Mouse (Mus musculus): ENCODE measurements around the gene Gltp.

Gene Gltp

DNA sequence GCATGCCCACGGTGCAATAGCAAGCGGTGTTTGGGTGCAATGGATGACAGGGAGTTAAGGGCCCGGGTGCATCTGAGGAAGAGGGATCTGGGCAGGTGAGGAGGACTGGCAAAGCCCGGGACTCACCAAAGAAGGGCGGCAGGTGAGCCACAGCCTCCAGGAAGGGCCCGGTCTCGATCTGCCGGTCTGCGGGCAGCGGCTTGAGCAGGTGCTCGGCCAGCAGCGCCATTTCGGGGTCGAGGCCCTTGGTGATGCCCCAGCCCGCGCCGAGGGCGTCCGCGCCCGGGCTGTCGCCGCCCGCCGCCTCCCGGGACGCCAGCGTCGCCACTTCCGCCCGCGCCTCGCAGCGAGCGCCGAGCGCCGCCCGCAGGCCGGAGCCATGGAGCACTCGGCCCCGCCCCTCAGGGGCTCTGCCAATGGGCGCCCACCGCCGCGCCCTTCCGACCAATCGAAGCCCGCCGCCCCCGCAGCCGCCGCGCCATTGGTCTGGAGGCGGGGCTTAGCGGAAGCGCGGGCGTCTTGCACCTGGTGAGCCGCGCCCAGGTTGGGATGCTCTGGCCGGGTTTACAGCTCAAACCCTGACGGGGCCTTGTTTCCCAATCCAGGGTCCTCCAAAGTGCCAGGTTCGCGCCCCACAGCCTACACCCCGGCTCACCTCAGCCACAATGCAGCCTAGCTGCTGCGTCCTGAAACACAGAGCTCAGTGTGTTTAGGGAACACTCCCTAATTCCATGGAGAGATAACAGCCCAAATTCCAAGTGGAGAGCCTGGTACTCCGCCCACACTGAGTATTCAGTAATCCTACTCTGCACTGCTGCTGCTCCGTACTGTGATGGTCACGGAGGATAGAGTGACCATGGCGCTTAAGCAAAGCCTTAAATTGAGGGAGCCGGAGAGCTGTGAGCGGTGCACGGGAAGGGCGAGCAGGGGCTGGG, at the start of gene Gltp:
TSS of gene Gltp (minus strand) at position 352 of the 935 bp plus-strand sequence.
- no peak for DNase-seq (ENCODE audit: extremely low read depth, low read depth, low spot score)

- DNase-seq (ENCODE audit: extremely low read depth, low read depth, low spot score): no peak
These were observed 48.0 kb upstream of the Gltp start for GRCm38 (mm10) chr5:114738707-114739241.

DNA sequence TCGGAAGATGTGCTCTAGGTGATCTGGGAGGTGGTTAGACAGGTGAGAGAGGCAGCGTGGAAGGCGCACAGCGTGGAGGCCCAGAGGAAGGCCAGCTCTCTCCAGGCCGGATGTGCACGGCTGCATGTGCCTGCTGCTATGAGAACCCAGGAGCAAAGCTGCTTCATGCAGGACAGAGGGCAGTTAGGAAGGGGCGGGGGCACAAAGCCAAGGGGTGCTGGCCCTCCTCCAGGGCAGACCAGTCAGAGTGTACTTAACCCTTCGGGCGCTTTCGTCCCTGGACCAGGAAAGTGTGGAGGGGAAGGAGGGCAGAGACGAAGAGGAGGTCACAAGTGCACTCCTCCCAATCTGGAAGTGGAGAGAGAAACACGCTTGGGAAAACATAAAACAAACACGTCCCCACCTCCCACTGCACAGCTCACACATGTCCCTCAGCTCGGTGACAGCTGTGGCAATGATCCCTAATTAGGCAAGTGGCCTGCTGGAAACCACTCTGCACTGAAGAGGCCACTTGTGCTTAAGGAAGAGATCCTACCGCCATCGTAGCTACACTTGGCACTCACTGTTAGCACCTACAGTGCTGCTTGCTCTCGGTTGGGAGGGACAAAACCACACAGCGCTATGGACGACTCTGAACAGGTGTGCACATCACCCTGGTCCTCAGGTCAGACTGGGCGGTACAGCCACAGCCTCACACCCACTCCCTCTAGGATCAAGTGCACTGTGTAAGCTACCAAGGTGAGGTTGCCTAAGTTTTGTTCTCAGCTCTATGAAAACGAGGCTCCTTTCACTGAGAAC, 46.5 kb upstream of the Gltp start:
- DNase-seq (ENCODE audit: extremely low read depth, low read depth, low spot score): peak; percentile 50

GRCm38 (mm10) chr5:114733606-114734005, 42.8 kb upstream of the Gltp start:
- no peak for DNase-seq (ENCODE audit: extremely low read depth, low read depth, low spot score)

GRCm38 (mm10) chr5:114731969-114732368, 41.2 kb upstream of the Gltp start:
- DNase-seq (ENCODE audit: extremely low read depth, low read depth, low spot score): no peak

- DNase-seq (ENCODE audit: extremely low read depth, low read depth, low spot score): no peak
These were observed 40.7 kb upstream of the Gltp start for GRCm38 (mm10) chr5:114731498-114731897.

GRCm38 (mm10) chr5:114730129-114730528, 39.3 kb upstream of the Gltp start:
- DNase-seq (ENCODE audit: extremely low read depth, low read depth, low spot score): no peak

GRCm38 (mm10) chr5:114728160-114728559, 37.4 kb upstream of the Gltp start:
- no peak for DNase-seq (ENCODE audit: extremely low read depth, low read depth, low spot score)

- DNase-seq (ENCODE audit: extremely low read depth, low read depth, low spot score): peak; percentile 72
These were observed 32.1 kb upstream of the Gltp start for GRCm38 (mm10) chr5:114722846-114723245.

GRCm38 (mm10) chr5:114721969-114722368, 31.2 kb upstream of the Gltp start:
- DNase-seq (ENCODE audit: extremely low read depth, low read depth, low spot score): no peak

DNA sequence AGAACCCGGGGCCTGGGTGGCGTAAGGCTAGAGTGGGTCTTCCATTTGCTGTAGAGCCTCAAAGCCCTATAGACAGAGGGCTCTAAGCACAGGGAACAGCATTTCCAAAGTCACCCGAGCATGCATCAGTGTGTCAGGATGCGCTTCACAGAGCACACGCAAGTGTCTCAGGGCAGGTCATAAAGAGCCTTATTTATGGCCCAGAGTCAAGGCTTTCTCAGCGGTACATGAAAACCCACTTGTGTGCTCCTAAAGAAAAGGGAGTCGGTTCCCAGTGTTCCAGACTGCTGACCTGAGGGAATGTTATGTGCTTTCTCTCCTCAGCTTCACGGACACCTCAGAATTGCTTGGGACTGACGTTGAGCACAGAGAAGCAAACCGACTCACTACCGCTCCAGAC, 30.0 kb upstream of the Gltp start:
- no peak for DNase-seq (ENCODE audit: extremely low read depth, low read depth, low spot score)

DNA sequence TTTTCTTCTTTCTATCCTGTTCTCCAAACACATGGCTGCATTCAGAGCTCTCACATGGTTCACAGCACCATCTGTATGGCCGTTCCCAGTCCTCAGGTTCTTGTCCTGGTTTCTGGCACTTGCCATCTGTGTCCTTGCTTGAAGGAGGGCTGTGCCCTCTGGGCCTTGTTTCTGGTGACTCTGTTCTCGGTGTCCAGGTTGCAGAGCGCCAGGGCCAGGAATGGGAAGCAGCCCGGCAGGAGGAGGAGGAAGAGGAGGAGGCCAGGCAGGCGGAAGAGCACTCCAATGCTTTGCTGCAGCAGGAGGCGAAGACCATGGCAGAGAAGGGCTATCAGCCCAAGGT, 29.1 kb upstream of the Gltp start:
- DNase-seq (ENCODE audit: extremely low read depth, low read depth, low spot score): no peak

DNA sequence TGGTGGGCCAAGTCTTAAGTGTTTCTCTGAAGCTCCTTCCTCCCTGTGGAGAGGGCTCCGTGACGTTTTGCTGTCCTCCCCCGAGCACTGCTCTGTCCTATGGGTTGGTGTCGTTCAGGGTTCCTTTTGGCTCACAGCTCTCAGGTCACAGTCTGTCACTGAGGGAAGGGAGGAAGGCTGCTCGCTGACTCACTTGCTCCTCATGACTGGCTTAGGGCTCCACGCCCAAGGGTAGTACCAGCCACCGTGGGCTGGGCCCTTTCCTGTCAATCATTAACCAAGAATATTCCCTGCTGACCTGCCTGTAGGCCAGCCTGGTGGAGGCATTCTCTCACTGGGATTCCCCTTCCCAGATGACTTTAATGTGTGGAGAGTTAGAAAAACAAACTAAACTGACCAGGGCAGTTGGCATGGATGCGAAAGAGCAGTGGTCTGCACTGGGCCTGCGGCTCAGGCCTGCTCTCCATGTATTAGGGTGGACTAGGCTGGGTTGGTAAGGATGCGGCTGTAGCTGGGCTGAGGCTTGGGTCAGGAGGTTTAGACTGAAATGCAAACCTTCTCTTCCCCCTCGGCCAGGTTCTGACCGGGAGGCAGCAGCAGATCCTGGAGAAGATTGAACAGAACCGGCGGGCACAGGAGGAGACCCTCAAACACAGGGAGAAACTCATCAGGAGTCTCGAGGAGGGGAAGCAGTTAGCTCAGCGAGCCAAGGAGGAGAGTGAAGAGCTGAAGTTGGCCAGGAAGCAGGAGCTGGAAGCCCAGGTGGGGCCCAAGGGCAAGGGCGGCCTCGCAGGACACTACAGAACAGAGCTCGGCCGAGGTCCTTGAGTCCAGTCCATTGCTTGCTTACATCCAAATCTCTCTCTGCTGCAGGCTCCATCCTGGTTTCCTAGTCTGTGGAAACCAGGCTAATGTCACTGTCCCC, 28.5 kb upstream of the Gltp start:
- no peak for DNase-seq (ENCODE audit: extremely low read depth, low read depth, low spot score)

DNA sequence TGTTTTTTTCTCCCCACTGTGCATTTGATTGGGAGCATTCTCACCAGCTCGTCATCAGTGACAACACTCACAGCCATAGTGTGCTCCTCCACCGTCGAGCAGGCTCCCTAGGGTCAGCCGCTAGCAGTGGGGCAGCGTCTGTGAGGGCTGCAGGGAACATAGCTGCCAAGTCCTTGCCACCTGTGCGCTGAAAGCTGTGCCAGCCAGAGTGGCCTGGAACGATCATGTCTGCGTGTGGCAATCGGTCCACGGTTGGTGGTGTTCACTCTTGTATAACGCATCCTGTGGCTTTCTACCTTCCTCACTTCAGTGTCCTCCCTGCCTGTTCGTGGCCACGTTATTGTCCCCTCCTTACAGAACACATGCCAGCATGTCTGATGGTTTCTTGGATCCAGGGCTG, 27.7 kb upstream of the Gltp start:
- DNase-seq (ENCODE audit: extremely low read depth, low read depth, low spot score): no peak

- DNase-seq (ENCODE audit: extremely low read depth, low read depth, low spot score): no peak
These were observed 27.2 kb upstream of the Gltp start for GRCm38 (mm10) chr5:114717937-114718336.

DNA sequence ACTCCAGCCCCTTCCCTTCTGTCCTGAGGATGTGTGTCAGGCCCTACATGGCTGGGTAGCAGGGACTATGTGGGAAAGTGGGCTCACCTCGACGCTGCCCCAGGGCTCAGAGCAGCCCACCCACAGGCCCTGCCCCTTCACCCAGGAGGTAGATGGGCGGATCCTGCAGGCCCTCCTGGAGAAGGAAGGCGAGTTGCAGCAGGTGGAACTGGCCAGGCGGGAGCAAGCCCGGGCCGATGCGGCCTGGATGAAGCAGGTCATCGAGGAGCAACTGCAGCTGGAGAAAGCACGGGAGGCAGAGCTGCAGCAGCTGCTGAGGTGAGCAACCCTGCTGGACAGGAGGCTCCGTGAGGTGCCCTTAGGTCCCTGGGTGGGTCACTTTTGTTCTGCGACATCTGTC, 26.5 kb upstream of the Gltp start:
- DNase-seq (ENCODE audit: extremely low read depth, low read depth, low spot score): no peak

DNA sequence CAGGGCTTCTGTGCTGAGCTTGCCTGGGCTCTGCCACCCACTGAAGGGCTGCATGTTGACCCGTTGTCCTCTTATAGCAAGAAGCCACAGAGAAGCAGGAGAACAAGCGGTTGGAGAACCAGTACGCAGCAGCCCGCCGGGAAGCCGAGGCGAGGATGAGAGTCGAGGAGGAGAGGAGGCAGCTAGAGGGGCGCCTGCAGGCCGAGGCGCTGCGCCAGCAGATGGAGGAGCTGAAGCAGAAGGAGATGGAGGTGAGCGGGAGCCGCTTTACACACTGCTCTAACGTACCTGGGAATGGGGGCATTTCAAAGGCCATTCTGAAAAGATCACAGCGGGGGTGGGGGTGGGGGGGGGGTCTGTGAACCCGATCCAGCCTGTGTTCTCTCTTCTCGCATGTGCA, 23.8 kb upstream of the Gltp start:
- DNase-seq (ENCODE audit: extremely low read depth, low read depth, low spot score): no peak

DNA sequence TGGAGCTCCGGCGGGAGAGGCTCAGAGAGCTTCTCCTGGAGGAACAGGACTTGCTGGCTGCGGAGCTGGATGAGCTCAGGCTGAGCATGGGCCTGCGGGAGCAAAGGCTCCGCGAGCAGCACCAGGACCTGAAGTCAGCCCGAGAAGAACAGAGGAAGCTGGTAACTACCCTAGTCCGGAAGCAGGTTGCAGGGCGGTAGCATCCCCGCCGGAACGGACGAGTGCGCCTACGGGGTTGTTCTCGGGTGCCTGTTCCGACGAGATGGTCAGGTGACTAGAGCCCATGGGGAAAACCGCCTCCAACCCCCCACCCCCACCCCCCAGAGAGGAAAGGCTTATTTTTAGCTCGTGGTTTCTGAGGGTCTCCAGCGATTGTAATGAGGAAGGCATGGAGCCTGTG, 18.6 kb upstream of the Gltp start:
- DNase-seq (ENCODE audit: extremely low read depth, low read depth, low spot score): no peak

- DNase-seq (ENCODE audit: extremely low read depth, low read depth, low spot score): no peak
These were observed 17.7 kb upstream of the Gltp start for GRCm38 (mm10) chr5:114708491-114708890.

DNA sequence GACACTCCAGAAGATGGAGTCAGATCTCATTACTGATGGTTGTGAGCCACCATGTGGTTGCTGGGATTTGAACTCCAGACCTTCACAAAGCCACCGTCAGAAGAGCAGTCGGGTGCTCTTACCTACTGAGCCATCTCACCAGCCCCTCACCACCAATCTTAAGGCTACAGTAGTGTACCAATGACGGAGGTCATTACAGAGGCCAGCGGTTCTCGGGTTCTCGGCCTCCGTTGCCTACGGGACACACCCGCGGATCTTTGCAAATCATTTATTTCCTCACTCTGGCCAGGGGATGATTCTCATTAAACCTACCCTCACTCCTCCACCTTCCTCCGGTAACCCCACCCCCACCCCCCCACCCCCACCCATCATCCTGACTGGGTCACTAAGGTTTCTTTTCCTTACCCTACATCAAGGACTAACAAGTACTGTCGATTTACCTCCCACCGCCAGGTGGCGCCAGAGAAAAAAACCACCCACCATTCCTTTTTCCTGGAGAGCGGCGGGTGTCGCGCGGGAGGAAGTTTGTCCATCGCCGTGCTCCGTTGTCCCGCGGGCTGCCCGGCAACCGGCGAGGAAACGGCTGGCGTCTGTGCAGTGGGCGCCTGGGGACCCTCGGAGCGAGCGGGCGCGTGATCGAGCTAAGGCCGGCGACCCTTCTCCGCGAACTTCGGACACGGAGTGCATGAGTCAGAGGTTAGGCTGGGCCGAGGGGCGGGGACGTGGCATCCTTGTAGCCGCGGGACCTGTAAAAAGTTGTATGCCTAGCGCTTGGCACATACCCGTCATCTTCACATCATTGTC, 16.7 kb upstream of the Gltp start, which contains the start of gene Tchp:
TSS of gene Tchp (plus strand) at position 496 of the 804 bp plus-strand sequence.
- no peak for DNase-seq (ENCODE audit: extremely low read depth, low read depth, low spot score)
